Mouse (Mus musculus) adrenal gland, adult 8-10 months (tissue): Measurements from ENCODE around the gene Ptges3l. TPM values are rescaled to one million over a fixed set of nuclear protein-coding genes. Genes with fewer than 3 reads are reported as not detected.
"Not testable (repeated sequence)": the region's sequence is repeated elsewhere in the genome, so short reads cannot be mapped to it uniquely, and the experiment has no call there.

Source experiments
- DNase-seq: peaks from one replicate; pipeline ENCODE4 v3.0.0; 2022
- total RNA-seq, 4 experiments: library from RNA; stranded (reverse); gene quantifications; 2 replicates each; pipeline ENCODE4 v1.2.4; 2022

Ptges3l gene
- 1 to 10 TPM; 3.5 to 8.7 (median 6.0) TPM for total RNA-seq

DNA sequence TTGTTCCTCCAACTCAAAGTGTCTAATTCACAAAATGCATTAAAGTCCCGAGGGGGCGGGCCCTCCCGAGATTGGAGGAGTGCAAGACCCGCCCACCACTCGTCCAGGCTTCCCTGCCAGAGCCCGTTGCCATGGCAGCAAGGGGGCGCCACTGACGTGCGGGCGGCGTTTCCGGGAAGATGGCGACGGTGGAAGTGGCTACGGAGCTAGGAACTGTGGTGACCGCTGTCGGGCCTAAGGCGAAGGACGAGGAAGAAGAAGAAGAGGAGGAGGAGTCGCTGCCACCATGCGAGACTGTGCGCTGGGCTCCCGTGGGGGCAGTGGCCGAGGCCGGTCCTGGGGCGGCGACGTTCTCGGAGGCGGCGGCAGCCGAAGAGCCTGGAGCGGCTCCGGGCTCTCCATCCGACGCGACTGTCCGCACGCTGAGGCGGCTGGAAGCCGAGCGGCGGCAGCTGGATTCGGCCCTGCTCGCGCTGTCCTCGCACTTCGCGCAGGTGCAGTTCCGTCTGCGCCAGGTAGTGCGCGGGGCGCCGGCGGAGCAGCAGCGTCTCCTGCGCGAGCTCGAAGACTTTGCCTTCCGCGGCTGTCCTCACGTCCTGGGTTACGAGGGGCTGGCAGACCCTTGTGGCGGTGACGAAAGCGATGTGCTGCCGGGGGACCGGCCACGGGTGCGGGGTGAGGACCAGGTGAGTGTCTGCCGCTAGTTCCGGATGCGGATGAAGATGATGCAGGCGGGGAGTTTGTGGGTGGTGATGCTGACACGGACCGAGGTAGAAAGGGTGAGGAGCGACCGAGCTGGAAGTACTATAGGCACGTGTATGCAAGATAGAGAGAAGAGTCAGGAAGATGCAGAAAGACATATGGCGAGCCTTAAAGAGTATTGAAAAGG, at the start of gene Ptges3l, which contains the start of gene Rundc1:
Gene Ptges3l (minus strand): TSS at position 409 of the 889 bp plus-strand sequence.
Gene Rundc1 (plus strand): TSS at position 161 of the 889 bp plus-strand sequence.
- peak; percentile 98 for DNase-seq

DNA sequence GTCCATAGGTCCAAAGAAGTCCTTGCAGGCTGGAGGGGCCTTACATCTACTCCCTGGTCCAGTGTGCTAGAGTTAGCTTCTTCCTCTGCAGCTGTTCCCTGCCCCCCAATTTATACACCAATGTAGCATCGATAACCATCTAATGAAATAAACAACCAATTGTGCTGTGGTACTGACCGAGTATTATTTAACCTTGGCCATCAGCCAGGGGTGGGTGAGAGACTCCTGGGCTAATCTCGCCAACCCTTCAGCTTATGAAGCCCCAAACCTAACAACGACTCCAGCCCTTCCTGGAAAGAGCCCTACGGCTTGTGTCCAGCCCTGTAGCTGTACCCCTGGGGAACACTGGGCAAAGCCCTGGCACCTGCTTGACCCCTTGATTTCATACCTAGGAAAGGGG, 49.2 kb upstream of the Ptges3l start:
- no peak for DNase-seq

GRCm38 (mm10) chr11:101473686-101474085, 48.6 kb upstream of the Ptges3l start:
- DNase-seq = not testable (repeated sequence)

DNA sequence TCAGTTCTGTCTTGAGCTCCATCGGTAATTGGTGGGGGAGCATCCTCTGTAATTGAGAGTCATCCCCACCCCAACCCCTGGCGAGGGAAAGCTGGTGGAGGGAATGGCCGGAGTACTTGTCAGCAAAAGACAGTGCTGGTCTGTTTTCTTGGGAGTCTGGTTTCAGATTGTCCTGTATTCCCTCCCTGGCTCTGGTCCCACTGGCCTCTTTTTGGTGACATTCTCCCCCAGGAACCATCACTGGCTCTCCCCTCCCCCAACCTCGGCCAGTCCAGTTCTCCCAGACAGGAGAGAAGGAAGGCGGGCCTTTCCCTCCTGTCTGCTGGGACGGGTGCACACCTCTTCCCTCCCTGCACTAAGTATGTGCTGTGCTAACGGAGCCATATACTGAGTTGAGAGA, 47.2 kb upstream of the Ptges3l start:
- no peak for DNase-seq

GRCm38 (mm10) chr11:101471926-101472325, 46.8 kb upstream of the Ptges3l start:
- no peak for DNase-seq

DNA sequence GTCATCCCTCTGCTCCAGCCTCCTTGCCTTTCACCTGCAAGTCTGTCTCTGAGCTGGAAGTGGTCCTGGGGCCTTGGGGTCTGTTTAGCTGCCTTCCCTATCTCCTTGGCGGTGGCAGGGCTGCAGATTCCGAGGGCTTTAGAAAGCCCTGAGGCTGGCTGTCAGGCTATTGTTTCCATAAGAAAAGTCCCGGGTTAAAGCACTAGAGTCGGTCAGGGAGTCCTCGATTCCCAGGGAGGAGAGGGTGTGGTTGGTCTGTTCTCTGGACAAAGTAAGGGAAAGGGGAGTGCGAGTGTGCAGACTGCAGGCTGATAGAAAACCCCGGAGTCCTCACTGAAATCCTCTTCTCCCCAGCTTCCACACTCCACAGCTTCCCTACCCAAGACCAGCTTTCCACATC, 45.1 kb upstream of the Ptges3l start:
- no peak for DNase-seq

- no peak for DNase-seq
Observed at GRCm38 (mm10) chr11:101469155-101469554, 44.0 kb upstream of the Ptges3l start.

- no peak for DNase-seq
Observed at GRCm38 (mm10) chr11:101468731-101469130, 43.6 kb upstream of the Ptges3l start.

DNA sequence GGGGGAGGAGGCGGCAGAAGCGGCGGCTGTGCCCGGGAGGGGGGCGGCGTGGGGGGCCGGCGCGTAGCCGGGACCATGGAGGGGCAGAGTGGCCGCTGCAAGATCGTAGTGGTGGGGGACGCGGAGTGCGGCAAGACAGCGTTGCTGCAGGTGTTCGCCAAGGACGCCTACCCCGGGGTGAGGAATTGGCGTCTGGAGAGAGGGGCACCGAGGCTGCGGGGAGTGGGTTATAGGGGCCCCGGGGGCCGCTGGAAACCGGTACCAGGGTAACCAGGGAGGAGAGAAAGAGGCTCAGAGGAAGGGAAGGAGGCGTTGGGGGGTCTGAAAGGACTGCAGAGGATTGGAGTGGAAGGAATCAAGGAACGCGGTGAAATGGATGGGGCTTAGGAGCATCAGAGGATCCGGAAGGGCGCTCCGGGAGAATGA, 43.1 kb upstream of the Ptges3l start:
- DNase-seq = no peak

- DNase-seq = peak; percentile 79
Observed at GRCm38 (mm10) chr11:101467477-101468262, 42.5 kb upstream of the Ptges3l start.

- not testable (repeated sequence) for DNase-seq
Observed at GRCm38 (mm10) chr11:101466552-101466950, 41.4 kb upstream of the Ptges3l start.

DNA sequence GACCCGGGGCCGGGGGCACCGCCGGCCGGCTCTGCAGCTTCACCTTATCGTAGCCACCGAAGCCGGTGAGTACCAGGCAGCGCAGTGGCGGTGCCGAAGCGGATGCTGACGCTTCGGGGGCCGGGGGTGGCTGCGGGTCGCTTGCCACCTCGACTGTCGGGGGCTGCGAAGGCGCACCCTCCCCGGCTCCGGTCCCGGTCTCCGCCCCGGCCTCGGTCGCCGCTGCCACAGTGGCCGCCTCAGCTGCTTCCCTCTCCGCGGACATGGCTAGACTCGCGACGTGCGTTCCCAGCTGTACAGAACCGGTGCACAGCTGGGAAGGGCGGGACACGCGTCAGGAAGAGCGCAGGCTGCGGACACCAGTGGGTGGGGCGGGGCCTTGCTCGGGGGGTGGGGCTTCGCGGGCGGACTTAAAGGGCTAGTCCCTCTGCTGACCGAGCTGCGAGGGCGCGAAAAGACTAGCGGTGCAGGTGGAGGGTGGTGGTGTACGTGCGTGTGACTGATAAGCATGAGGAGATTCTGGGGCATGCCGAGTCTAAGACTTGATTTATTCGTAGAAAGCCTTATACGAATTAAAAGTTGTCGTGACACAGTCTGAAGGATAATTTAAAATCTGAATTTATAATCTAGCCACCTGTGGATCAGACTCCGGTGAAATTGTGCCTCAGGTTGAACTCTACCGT, 40.9 kb upstream of the Ptges3l start, which contains the start of gene Vat1:
Gene Vat1 (minus strand): TSS at position 362 of the 683 bp plus-strand sequence.
- peak; percentile 70 for DNase-seq

- DNase-seq = peak; percentile 72
Observed at GRCm38 (mm10) chr11:101465101-101465868, 40.2 kb upstream of the Ptges3l start.

- no peak for DNase-seq
Observed at GRCm38 (mm10) chr11:101464211-101465100, 39.3 kb upstream of the Ptges3l start, which contains the start of gene Rnd2. TSS of gene Rnd2 (plus strand) at chr11:101464999.

- no peak for DNase-seq
Observed at GRCm38 (mm10) chr11:101462583-101463440, 37.7 kb upstream of the Ptges3l start.

DNA sequence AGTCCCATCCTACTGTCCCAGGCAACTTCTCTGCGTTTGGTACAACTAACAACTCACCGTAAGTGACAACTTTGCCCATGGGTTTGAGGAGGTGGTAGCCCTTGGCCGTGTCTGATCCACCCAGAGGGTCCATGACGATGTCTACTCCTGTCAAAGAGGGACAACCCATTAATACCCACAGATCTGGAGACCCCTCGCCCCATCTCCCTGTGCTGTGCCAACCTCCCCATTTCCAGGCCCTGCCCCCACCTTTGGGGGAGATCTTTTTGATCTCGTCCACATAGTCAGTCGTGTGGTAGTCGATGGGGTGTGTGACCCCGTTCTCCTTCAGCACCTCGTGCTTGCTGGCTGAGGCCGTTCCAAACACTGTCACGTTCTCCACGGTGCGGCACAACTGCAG, 37.0 kb upstream of the Ptges3l start:
- DNase-seq = no peak

- DNase-seq = no peak
Observed at GRCm38 (mm10) chr11:101460321-101460720, 35.2 kb upstream of the Ptges3l start.

DNA sequence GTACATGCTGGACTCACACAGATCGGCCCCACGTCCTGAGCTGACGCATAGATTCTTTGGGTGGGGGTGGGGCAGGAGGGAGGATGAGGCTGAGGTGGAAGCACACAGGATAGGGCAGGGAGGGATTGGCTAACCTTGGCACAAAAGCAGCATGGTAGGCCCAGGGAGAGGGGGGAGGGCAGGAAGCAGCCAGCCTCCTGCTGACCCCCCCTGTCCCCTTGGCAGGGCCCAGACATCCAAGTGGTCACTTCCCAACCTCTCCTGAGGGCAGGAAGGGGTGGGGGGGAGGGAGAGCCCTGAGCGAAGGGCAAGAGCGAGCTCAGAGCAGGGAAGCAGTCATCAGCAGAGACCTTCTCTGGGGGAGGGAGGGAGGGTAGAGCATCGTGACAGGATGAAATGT, 34.6 kb upstream of the Ptges3l start:
- DNase-seq = no peak

DNA sequence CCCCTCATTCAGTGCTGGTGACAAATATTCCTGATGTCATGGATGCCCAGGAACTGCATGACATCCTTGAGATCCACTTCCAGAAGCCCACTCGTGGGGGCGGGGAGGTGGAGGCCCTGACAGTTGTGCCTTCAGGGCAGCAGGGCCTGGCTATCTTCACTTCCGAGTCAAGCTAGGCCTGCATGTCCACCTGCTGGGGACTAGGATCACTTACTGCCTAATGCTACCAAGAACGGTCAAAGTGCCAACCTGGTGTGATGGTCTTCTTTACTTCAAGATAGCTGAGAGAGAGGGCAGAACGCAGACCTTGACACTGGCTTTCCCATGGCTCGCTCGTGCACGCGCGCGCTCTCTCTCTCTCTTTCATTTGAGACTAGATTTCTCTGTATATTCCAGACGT, 33.1 kb upstream of the Ptges3l start:
- no peak for DNase-seq

DNA sequence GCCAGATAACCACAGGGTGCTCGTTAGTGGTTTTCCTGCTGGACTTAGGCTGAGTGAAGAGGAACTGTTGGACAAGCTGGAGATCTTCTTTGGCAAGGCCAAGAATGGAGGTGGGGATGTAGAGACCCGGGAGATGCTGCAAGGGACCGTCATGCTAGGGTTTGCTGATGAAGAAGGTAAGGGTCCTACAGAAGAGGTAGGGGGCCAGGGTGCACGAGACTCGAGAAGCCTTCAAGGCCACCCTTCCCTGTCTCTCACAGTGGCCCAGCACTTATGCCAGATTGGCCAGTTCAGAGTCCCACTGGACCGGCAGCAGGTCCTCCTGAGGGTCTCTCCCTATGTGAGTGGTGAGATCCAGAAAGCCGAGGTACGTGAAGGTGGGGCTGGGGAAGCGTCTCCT, 32.5 kb upstream of the Ptges3l start:
- no peak for DNase-seq
